Mouse (Mus musculus): Measurements from ENCODE around the gene Wdr20. TPM values are rescaled to one million over a fixed set of nuclear protein-coding genes. Genes with fewer than 3 reads are reported as not detected.

Gene Wdr20
- polyA plus RNA-seq, 2 experiments = 20.4 to 27.9 TPM

- Histone ChIP-seq H3K4me1 (ENCODE audit: control insufficient read depth, insufficient read depth, low read length) (no peaks in the 10 kb centered on the region), H3K27ac (replicated peaks; ENCODE audit: low read depth, low read length) (no peak overlapping the region), H3K9ac (ENCODE audit: low read depth, low read length, severe bottlenecking) (no peak overlapping the region), H3K9me3 (ENCODE audit: control insufficient read depth, low read length) (no peaks in the 10 kb centered on the region), H3K27me3 (ENCODE audit: control insufficient read depth, insufficient read depth, low read length) (no peaks in the 10 kb centered on the region), H3K4me2 (replicated peaks; ENCODE audit: low read depth, low read length, severe bottlenecking) (no peak overlapping the region), H3K4me3 (replicated peaks; ENCODE audit: low read length) (no peak overlapping the region), H3K36me3 (ENCODE audit: control insufficient read depth, insufficient read depth, low read length) (peaks cover 13% of the 10 kb centered on the region)
- no peak for DNase-seq (ENCODE audit: low spot score)
- no peak for ATAC-seq (ENCODE audit: low FRiP score, low read depth)
- no peak for TF ChIP-seq POLR2A (IDR thresholded peaks at IDR 0.05; ENCODE audit: borderline replicate concordance, extremely low read depth, insufficient read depth, insufficient read length)
- 86% methylated on average over 6 of the region's 6 CpGs for WGBS
Observed at GRCm38 (mm10) chr12:110795035-110795434, 57.3 kb downstream of the Wdr20 start.

GRCm38 (mm10) chr12:110796748-110797147, 59.0 kb downstream of the Wdr20 start:
- 83% methylated on average over 6 of the region's 6 CpGs for WGBS
- no peak overlapping the region for H3K27ac ChIP-seq (replicated peaks; ENCODE audit: low read depth, low read length)
- H3K4me1 ChIP-seq (ENCODE audit: control insufficient read depth, insufficient read depth, low read length) = no peaks in the 10 kb centered on the region
- no peak overlapping the region for H3K9ac ChIP-seq (ENCODE audit: low read depth, low read length, severe bottlenecking)
- H3K4me3 ChIP-seq (replicated peaks; ENCODE audit: low read length) = no peak overlapping the region
- DNase-seq (ENCODE audit: low spot score) = no peak
- ATAC-seq (ENCODE audit: low FRiP score, low read depth) = no peak
- H3K36me3 ChIP-seq (ENCODE audit: control insufficient read depth, insufficient read depth, low read length) = peaks cover 13% of the 10 kb centered on the region
- H3K4me2 ChIP-seq (replicated peaks; ENCODE audit: low read depth, low read length, severe bottlenecking) = no peak overlapping the region
- H3K27me3 ChIP-seq (ENCODE audit: control insufficient read depth, insufficient read depth, low read length) = no peaks in the 10 kb centered on the region
- no peak for TF ChIP-seq POLR2A (IDR thresholded peaks at IDR 0.05; ENCODE audit: borderline replicate concordance, extremely low read depth, insufficient read depth, insufficient read length)
- H3K9me3 ChIP-seq (ENCODE audit: control insufficient read depth, low read length) = no peaks in the 10 kb centered on the region

GRCm38 (mm10) chr12:110797202-110797601, 59.5 kb downstream of the Wdr20 start:
- TF ChIP-seq POLR2A (IDR thresholded peaks at IDR 0.05; ENCODE audit: borderline replicate concordance, extremely low read depth, insufficient read depth, insufficient read length) = no peak
- Histone ChIP-seq H3K4me3 (replicated peaks; ENCODE audit: low read length) (no peak overlapping the region), H3K9ac (ENCODE audit: low read depth, low read length, severe bottlenecking) (no peak overlapping the region), H3K4me2 (replicated peaks; ENCODE audit: low read depth, low read length, severe bottlenecking) (no peak overlapping the region), H3K36me3 (ENCODE audit: control insufficient read depth, insufficient read depth, low read length) (peaks cover 13% of the 10 kb centered on the region), H3K27me3 (ENCODE audit: control insufficient read depth, insufficient read depth, low read length) (no peaks in the 10 kb centered on the region), H3K27ac (replicated peaks; ENCODE audit: low read depth, low read length) (no peak overlapping the region), H3K4me1 (ENCODE audit: control insufficient read depth, insufficient read depth, low read length) (no peaks in the 10 kb centered on the region), H3K9me3 (ENCODE audit: control insufficient read depth, low read length) (no peaks in the 10 kb centered on the region)
- DNase-seq (ENCODE audit: low spot score) (no peak), ATAC-seq (ENCODE audit: low FRiP score, low read depth) (no peak)
- 92% methylated on average over 6 of the region's 6 CpGs for WGBS

GRCm38 (mm10) chr12:110797842-110798431, 60.2 kb downstream of the Wdr20 start:
- Histone ChIP-seq H3K27me3 (ENCODE audit: control insufficient read depth, insufficient read depth, low read length) (no peaks in the 10 kb centered on the region), H3K36me3 (ENCODE audit: control insufficient read depth, insufficient read depth, low read length) (peaks cover 13% of the 10 kb centered on the region), H3K9ac (ENCODE audit: low read depth, low read length, severe bottlenecking) (no peak overlapping the region), H3K9me3 (ENCODE audit: control insufficient read depth, low read length) (no peaks in the 10 kb centered on the region), H3K4me1 (ENCODE audit: control insufficient read depth, insufficient read depth, low read length) (no peaks in the 10 kb centered on the region), H3K27ac (replicated peaks; ENCODE audit: low read depth, low read length) (no peak overlapping the region), H3K4me3 (replicated peaks; ENCODE audit: low read length) (no peak overlapping the region), H3K4me2 (replicated peaks; ENCODE audit: low read depth, low read length, severe bottlenecking) (no peak overlapping the region)
- WGBS = 87% methylated on average over 10 of the region's 10 CpGs
- TF ChIP-seq POLR2A (IDR thresholded peaks at IDR 0.05; ENCODE audit: borderline replicate concordance, extremely low read depth, insufficient read depth, insufficient read length) = no peak
- ATAC-seq (ENCODE audit: low FRiP score, low read depth) = no peak
- no peak for DNase-seq (ENCODE audit: low spot score)

GRCm38 (mm10) chr12:110799226-110799625, 61.5 kb downstream of the Wdr20 start:
- ATAC-seq (ENCODE audit: low FRiP score, low read depth) = no peak
- H3K9me3 ChIP-seq (ENCODE audit: control insufficient read depth, low read length) = no peaks in the 10 kb centered on the region
- 88% methylated on average over 4 of the region's 4 CpGs for WGBS
- no peak overlapping the region for H3K9ac ChIP-seq (ENCODE audit: low read depth, low read length, severe bottlenecking)
- no peaks in the 10 kb centered on the region for H3K4me1 ChIP-seq (ENCODE audit: control insufficient read depth, insufficient read depth, low read length)
- TF ChIP-seq POLR2A (IDR thresholded peaks at IDR 0.05; ENCODE audit: borderline replicate concordance, extremely low read depth, insufficient read depth, insufficient read length) = no peak
- peaks cover 10% of the 10 kb centered on the region for H3K36me3 ChIP-seq (ENCODE audit: control insufficient read depth, insufficient read depth, low read length)
- no peak overlapping the region for H3K4me3 ChIP-seq (replicated peaks; ENCODE audit: low read length)
- no peaks in the 10 kb centered on the region for H3K27me3 ChIP-seq (ENCODE audit: control insufficient read depth, insufficient read depth, low read length)
- H3K4me2 ChIP-seq (replicated peaks; ENCODE audit: low read depth, low read length, severe bottlenecking) = no peak overlapping the region
- no peak for DNase-seq (ENCODE audit: low spot score)
- no peak overlapping the region for H3K27ac ChIP-seq (replicated peaks; ENCODE audit: low read depth, low read length)

Measured in limb, embryonic 14.5 days (tissue).